Mouse (Mus musculus) left cerebral cortex, postnatal 10 days (tissue): ENCODE results near the gene Mllt3. TPM values are rescaled to one million over a fixed set of nuclear protein-coding genes. Genes with fewer than 3 reads are reported as not detected.

Experiments used
- total RNA-seq, 2 experiments: library from RNA; stranded (reverse); gene quantifications; 2 replicates each; pipeline ENCODE4 v1.2.3; 2021

The Mllt3 gene
- total RNA-seq, 2 experiments from 2014 or later: 30.3 to 38.8 TPM

Other genes with a start within 250 kb of the Mllt3 start
- 10 to 100 TPM; 43.5 to 50.1 TPM for gene Focad, start 61.3 kb upstream of the Mllt3 start, total RNA-seq